Mouse (Mus musculus) hindlimb bud, embryonic 11.5 days (tissue): ENCODE results near the gene Chaf1a.
"Not testable (repeated sequence)": the region's sequence is repeated elsewhere in the genome, so short reads cannot be mapped to it uniquely, and the experiment has no call there.

Experiments used
- DNase-seq: peaks from one replicate; pipeline ENCODE4 v3.0.0-alpha.2; 2012; ENCODE audit warnings: low read depth, low spot score; ENCODE audit errors: extremely low spot score

Gene Chaf1a

DNA sequence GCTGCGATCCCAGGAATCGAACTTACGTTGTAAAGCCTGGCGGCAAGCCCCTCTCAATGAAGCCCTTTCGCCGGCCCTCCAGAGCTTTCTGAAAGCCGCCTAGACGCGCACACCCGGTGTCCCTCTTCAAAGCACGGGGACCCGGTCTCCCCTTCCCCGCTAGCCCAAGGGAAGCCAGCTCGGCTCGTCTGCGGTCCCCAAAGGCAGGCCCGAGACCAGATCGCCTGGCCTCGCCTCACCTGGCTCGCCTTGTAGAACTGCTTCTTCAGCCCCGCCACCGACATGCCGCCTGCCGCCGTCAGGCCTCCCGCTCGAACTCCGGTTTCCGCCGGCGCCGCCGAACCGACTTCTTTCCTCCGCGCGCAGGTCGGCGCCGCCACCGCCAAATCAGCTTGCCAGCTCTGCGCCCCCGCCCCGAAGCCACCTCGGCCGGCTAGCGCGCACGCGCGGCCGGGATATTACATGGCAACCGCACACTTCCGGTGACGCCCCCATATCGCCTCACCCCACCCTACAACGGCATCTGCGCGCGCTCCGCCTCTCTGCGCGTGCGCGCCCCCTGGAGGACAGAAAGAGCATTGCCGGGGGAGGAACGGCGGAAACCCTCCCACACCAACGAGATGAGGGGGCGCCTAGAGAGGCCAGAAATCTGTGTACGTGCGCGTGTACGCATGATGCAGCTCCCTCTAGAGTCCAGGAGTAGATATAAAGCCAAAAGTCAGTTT lies 3.9 kb upstream of the Chaf1a start, which contains the start of gene Sh3gl1:
Sh3gl1 (minus strand) TSS at position 460 of the 725 bp plus-strand sequence.
- DNase-seq: peak; percentile 95

DNA sequence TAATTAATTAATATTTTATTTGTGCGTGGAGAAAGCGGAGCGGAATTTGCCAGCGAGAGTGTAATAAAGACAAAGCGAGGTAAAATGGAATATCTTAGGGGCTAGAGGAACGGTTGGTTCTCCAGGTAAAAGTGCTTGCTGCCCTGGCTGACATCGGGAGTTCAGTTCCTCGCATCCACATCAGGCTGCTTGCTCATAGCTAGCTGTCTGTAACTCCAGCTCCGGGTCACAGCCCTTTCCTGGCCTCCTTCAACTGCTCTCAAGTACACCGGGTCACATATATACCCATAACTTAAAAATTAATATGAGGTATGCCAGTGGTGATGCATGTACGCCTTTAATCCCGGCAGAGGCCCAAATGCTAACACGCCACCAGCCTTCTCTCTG lies 3.3 kb upstream of the Chaf1a start:
- DNase-seq: no peak

DNA sequence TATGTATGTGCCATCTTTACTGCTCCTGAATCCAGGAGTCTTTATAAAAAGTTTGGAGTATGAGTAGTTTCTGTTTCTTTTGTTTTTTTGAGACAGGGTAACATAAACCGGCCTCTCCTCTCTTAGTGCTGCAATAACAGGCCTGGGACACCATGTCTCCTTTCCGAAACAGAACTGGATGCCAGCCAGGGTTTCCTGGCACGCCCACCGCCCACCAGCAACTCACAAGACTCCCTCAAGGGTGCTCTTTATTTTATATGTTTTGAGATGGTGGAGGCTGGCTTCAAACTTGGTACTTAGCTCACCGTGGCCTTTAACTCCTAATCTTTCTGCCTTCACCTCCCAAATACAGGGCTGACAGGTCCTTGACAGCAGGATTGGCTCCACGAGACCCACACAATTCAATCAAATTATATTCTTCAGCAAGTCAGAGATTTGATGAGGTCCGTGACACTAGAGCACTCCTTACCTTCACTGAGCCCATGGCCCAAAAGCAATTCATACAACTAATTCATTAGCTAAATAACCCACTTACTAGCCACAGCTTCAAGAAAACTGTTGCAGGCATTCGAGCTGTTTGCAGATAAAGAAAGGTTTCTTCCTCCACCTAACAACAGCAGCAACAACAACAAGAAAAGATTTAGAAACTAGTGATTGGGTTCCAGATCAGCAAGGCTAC lies 1.5 kb upstream of the Chaf1a start:
- DNase-seq: no peak

DNA sequence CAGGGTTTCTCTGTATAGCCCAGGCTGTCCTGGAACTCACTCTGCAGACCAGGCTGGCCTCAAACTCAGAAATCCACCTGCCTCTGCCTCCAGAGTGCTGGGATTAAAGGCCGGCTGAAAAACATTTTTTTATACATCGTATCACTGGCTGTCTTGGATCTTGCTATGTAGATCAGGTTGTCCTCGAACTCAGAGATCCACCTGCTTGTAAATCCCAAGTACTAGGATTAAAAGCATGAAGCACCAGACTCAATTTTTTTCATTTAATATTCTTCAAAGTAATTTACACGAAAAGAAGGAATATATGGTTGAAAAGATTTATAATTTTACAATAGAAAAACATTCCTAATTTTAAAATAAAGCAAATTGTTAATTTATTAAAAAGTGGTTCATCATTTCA lies 894 bp upstream of the Chaf1a start:
- DNase-seq: no peak

DNA sequence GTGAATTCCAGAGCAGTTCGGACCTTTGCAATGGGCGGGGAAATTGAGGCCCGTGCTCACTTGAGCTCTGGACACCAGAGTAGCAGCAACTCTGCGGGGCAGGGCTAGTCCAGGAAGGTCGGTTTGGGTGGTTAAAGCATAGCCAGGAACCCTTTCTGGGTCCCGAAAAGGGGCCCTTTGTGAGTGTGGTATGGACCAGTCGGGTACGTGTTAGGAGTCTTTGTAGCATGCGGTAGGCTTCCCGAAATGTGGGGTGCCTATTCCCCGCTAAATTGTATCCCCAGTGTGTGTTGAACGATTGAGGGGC lies 571 bp downstream of the Chaf1a start:
- no peak for DNase-seq

DNA sequence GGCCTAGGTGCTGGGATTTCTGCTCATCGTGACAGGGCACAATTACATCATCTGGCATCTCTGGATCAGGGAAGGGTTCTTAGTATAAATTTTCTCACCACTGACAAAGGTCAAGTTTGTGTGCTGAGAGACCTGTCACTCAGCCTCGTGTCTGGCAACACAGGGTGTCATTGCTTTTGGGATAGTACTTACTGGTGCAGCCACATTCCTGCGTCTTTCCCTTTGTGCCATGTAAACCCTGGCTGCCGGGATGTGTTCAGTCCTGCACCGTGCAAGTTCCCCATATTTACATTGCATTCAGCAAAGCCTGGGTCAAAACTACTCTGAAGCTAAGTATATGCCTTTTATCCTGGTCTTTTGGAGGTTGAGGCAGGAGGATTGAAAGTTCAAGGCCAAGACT lies 11.1 kb downstream of the Chaf1a start:
- no peak for DNase-seq

DNA sequence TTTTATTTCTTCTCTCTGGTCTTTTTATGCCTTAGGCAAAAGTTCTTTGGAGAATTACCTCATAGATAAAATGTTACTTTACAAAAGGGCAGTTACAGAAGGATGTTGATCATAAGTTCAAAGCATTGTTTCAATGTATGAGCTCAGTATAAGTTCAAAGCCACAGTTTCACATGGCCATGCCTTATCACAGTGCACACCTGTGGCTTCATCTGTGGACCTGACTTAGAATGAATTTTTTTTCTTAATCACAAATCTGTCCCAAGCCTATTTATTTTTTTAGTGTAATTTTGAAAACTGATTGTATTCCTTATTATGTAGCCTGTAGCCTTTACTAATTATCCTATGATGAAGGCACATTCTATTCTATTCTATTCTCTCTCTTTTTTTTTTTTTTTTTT lies 14.7 kb downstream of the Chaf1a start:
- DNase-seq: no peak

DNA sequence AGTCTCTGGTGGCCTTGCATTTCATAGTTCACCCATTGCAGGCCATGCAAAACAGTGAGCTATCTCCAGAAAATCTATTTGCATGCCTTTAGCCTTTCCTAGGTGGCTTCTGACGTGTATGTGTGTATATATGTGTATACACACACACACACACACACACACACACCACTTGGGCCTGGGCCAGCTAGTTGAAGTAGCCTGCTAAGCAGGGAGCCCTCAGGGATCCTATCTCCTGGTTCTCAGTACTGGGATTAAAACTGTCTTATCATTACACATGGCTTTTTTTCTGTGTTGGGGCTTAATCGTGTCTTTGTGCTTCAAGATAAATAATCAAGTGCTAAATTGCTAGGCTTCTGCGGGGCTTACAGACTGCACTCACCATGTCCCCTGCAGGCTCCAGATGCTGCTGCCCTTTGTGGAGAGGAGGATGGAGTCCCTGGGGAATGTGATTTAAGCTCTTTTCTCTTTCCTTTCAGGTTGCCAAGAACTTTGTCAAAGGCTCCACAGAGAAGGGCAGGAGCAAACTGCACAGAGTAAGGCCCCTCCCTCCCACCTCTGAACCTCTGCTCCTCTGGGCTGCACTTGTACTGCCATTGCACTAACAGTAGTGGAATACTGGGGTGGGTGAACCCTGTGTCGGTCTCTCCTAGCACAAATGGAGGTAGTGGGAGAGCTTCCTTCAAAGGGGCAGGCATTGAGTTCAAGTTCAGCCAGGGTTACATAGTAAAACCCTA lies 15.9 kb downstream of the Chaf1a start:
- DNase-seq: no peak

DNA sequence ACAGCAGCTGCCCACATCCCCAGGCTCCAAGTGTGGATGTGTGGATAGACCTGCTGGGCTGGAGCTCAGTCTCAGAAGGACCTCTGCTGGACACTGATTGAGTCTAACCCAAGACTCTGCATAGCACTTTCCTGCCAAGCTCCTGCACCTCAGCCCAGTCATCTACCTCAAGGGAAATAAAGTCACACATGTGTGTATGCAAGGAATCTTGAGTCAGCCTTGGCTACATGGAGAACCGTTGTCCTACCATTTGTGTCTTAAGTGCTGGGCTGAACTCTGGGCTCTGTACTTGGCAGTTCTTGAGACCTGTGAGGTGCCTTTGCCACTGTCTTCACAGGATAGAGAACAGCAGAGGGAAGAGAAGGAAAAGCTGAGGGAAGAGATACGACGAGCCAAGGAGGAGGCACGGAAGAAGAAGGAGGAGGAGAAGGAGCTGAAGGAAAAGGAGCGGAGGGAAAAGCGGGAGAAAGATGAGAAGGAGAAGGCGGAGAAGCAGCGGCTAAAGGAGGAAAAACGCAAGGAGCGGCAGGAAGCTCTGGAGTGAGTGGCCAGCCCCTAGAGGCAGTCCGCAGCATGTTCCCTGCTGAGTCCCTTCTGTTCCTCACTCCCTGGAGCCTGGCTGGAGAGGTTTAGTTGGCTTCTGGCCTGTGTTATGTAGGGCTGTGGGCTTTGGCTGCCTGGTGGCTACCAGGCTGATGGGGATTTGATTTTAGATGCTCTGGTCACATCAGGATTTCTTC lies 17.3 kb downstream of the Chaf1a start:
- no peak for DNase-seq

DNA sequence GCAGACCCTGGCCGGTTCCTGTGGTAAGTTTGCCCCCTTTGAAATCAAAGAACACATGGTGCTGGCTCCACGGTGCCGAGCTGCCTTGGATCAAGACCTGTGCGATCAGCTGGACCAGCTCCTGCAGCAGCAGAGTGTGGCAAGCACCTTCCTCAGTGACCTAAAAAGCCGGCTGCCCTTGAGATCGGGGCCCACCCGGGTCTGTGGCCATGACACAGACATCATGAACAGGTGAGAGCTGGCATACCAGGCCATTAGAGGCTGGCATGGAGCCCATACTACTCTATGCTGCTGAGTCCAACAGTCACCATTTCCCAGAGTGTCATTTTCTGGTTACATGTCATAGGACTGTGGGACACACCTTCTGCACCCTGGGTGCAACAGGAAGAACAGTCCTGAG lies 21.8 kb downstream of the Chaf1a start:
- no peak for DNase-seq

DNA sequence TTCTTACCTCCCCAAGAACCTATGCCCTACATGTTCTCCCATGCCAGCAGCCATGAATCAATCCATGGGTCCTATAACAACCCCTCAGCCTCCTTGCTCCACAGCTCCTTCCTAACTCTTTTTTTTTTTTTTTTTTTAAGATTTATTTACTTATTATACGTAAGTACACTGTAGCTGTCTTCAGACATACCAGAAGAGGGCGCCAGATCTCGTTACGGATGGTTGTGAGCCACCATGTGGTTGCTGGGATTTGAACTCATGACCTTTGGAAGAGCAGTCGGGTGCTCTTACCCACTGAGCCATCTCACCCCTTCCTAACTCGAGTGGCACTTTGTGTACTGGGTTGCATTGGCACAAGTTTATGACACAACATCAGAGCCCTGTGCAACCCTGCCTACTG lies 25.5 kb downstream of the Chaf1a start:
- not testable (repeated sequence) for DNase-seq

DNA sequence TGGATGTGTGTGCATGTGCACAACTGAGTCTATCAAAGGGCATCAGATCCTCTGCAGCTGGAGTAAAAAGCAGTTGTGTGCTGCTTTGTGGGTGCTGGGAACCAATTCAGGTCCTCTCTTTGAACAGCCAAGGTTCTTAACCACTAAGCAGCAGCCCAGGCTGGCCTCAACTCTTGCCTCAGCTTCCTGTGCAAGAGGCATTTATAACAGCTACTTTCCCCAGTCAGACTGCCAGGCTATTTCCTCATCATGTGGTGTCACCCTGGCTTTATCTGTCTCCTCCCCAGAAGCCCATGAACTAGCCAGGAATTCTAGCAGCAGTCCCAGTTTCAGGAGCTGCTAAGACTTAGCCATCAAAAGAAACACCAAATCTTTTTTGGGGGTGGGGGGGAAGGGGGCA lies 26.2 kb downstream of the Chaf1a start:
- no peak for DNase-seq

DNA sequence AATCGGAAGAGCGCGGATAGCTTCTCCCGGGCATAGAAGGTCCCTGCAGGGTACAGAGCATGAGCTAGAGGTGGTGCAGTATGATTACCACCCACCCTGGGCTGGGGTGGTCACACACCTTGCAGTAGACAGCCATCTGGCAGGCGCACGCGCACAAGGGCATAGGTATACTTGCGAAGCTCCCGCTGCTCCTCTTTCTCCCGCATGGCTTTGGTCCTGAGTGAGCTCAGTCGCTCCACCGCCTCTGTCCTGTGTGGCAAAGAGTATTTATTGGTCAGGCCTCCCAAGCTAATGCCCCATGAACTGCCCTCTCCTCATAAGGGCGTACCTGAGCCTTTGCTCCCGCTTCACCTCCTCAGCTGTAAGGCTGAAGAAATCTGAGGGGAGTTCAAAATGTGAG lies 28.8 kb downstream of the Chaf1a start:
- DNase-seq: no peak

DNA sequence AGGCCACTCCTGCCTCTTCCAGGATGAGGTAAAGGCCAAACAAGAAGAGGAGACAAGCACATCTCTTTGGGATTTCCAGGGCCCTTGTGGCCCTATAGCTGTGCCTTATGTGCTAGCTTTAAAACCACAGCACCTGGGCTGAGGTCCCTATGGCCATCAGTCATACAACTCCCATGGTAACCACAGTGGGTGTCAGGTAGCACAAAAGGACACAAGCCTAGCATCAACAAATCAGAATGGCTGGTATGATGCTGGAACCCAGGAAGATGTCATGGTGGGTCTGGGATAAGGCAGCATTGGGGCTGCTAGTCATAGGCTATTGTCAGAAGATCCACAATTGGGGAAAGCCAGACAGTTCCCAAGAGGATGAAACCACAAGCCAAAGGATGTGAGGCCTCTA lies 30.9 kb downstream of the Chaf1a start:
- no peak for DNase-seq

DNA sequence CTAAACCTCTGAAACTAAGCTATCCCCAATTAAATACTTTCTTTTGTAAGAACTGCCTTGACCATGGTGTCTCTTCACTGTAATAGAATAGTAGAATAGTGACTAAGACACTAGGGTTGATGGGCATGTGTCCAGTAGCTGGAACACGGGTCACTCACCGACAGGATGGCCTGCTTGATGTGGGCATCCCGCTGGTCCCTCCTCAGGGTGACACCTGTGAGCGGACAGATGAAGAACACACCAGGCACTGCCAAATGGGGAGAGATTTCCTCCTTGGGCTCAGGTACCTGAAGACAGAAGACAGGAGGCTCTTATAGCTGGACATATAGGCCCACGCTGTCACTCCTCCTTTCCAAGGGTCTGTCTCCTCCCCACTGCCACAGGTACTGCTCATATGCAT lies 32.0 kb downstream of the Chaf1a start:
- DNase-seq: no peak

DNA sequence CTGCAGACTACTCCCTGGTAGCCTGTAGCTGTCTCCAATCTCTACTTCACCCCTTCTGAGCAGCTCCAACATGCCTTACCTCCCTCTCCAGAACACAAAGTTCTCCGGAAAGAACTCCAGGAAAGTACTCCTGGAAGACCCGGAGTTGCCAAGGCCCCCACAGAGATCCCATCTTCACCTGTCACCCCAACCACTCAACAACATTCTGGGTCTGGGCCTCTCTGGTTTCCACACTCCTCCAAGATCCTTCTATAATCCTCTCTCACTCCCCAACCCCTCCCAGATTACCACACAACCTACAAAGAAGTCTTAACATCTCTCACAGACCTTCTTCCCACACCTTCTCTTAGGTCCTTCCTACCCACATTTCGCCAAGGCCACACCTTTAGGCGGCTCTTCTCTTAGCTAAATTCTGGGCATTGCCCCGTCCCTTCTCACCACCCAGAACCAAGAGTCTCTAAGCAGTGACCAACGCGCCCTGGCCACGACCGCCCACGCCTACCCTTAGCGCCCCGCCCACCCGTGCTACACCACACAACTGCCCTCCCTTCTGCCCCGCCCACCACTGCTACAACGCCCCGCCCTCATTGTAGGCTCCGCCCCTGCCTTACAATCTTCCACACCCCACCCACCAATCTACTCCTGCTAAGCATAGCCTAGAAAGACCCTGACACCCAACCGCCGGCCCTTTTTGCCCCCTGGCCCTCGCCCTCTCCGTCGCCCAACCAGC lies 34.0 kb downstream of the Chaf1a start:
- DNase-seq: no peak

DNA sequence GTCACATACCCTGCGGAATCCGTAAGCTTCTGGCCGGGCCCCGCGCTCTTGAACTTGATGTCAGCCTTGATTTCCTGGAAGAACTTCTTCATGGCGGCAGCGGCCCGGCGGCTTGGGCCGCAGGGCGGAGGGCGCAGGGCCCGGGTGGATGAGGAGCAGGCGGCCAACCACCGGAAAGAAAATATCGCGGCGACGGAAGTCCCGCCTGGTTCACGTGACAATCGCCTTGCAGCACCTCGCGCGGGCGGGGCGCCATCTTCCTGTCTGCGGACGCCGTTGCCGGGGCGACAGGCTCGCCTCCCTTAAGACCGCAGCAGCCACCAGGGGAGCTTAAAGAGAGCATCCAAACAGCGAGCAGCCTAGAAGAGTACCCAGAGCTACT lies 34.6 kb downstream of the Chaf1a start, which contains the start of gene Ubxn6:
Ubxn6 (minus strand) TSS at position 202 of the 382 bp plus-strand sequence.
- DNase-seq: peak; percentile 71

DNA sequence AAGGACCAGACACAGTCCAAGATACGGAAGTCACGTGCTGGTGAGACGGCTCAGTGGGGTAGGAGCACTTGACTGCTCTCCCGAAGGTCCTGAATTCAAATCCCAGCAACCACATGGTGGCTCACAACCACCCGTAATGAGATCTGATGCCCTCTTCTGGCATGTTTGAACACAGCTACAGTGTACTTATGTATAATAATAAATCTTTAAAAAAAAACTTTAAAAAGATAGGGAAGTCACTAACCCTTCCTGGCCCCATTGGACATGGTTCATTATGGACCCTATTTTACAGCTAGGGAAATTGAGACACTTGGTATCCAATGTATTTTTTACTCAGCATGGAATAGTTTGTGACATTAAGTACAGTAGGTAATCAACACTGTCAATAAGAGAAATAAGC lies 37.3 kb downstream of the Chaf1a start:
- no peak for DNase-seq

DNA sequence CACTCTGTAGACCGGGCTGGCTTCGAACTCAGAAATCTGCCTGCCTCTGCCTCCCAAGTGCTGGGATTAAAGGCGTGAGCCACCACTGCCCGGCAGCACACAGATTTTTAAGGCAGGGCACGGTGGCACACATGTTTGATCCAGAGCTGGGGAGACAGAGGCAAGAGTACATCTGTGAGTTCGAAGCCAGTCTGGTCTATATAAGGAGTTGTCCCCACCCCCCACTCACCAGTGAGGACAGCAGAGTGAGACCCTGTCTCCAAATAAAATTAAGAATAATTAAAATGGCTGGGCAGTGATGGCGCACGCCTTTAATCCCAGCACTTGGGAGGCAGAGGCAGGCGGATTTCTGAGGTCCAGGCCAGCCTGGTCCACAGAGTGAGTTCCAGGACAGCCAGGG lies 38.1 kb downstream of the Chaf1a start:
- DNase-seq: not testable (repeated sequence)

DNA sequence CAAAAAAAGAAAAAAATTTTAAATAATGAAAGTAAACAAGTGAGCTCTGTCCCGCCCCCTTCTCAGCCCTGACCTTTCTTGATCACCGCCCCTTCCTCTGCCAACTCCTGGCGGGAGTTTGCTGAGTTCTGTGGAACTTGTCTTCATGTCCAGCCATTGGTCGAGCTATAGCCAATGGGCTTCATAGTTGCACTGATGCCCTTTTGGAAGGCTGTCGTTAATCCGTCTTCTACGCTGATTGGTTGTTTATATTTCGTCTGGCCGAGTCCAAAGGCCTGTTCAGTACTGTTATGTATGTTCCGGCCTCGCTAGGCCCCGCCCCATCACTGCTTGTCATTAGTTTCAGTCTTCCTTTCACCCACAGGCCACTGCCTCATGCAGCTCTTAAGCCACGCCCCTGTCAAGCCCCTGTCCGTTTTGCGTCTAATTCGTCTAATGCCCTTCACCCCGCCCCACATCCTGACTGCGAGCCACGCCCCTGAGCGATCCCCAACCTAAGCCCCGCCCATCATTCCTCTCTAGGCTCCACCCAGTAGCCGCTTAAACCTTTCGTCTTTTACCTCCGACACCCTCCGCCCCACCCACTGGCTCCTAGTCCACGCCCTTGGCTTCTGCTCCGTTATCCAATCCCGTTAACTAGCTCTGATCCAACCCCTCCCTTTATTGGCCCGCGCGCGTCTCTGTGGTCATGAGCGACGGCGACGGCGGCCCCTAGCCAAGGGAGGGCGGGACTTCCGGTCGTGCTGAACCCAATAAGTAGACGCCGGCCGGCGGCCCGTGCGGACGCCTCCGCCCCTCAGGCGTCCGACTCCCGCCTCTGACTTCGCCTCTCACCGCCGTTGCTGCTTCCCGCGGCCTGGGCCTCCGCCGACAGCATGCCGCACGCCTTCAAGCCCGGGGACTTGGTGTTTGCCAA lies 38.9 kb downstream of the Chaf1a start, which contains the start of gene Hdgfl2:
Hdgfl2 (plus strand) TSS at position 755 of the 916 bp plus-strand sequence.
- peak; percentile 98 for DNase-seq
